ENCODE assay signal across 8 mouse cellular contexts in the genomic region with DNA sequence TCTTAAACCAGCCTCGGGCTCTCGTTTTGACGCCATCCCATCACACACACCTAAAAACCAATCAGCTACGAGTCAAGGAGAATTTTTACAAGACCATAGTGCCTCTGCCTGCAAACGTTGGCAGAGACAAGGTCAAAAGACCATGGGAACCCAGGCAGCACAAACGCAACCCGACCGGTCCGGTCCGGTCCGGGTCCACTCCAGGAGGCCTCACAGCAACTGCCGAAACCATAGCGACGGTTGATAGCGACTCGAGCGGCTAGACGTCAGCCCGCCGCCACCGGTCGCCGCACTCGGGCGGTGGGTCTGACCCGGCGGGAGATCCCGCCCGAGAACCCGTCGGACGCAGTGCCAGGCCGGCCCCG. TPM values are rescaled to one million over a fixed set of nuclear protein-coding genes. Genes with fewer than 3 reads are reported as not detected.
A peak's percentile ranks its signal among the peaks of the same experiment; 100 is the strongest.
DNase-seq lines count a peak whose midpoint lies in the region; ATAC-seq and TF ChIP-seq lines count a peak whose summit lies in the region.

BC049715 (plus strand) TSS at position 111 of the 365 bp plus-strand sequence.

- H3K9me3 ChIP-seq in heart, embryonic 13.5 days = no peaks in the 10 kb centered on the region
- H3K9me3 ChIP-seq in hindbrain, embryonic 16.5 days (ENCODE audit: control insufficient read depth, low read length) = no peaks in the 10 kb centered on the region

- TF ChIP-seq CTCF in bone marrow, adult 2 months (IDR thresholded peaks at IDR 0.05; ENCODE audit: control insufficient read depth, insufficient read depth, low read length) = no peak

- H3K27me3 ChIP-seq in heart, embryonic 13.5 days (replicated peaks) = peaks cover 5% of the 10 kb centered on the region; the same call in 1 of the 2 replicates
- H3K27me3 ChIP-seq in hindbrain, embryonic 16.5 days (replicated peaks; ENCODE audit: control insufficient read depth, insufficient read depth, low read length) = no peaks in the 10 kb centered on the region; the same call in 1 of the 2 replicates

- peak; percentile 45; the same call in 1 of the 2 replicates for ATAC-seq in heart, embryonic 13.5 days (ENCODE audit: extremely low read depth, insufficient number of reproducible peaks, low FRiP score, low TSS enrichment)
- ATAC-seq in hindbrain, embryonic 16.5 days = no peak
- peak; percentile 10; the same call in 1 of the 2 replicates for ATAC-seq in megakaryocyte-erythroid progenitor cell, adult 5-6 weeks (replicated peaks; ENCODE audit: low FRiP score, low TSS enrichment, poor library complexity, severe bottlenecking)

- H3K4me2 ChIP-seq in heart, embryonic 13.5 days = peak within 1 kb of the TSS; percentile 91
- peak within 1 kb of the TSS; percentile 73 for H3K4me2 ChIP-seq in hindbrain, embryonic 16.5 days (ENCODE audit: low read length)

- under 1% methylated on average over 34 of the region's 34 CpGs for WGBS in heart, embryonic 13.5 days
- under 1% methylated on average over 34 of the region's 34 CpGs for WGBS in bone marrow, adult 2 months
- under 1% methylated on average over 34 of the region's 34 CpGs for WGBS in hindbrain, embryonic 16.5 days

- H3K36me3 ChIP-seq in heart, embryonic 13.5 days = peaks cover 29% of the 10 kb centered on the region
- peaks cover 13% of the 10 kb centered on the region for H3K36me3 ChIP-seq in hindbrain, embryonic 16.5 days (ENCODE audit: control insufficient read depth, insufficient read depth, low read length)

- DNase-seq in heart, adult 8-10 months (ENCODE audit: low spot score) = no peak
- DNase-seq in layer of hippocampus, postnatal 25 days (ENCODE audit: extremely low spot score in 1 of 2, low spot score in 1 of 2) = no peak
- no peak for DNase-seq in urinary bladder, postnatal 36 days (ENCODE audit: low spot score in 2 of 2)
- no peak for DNase-seq in thymus, postnatal 25 days

- H3K9ac ChIP-seq in heart, embryonic 13.5 days = peak within 1 kb of the TSS; percentile 99
- H3K9ac ChIP-seq in hindbrain, embryonic 16.5 days (ENCODE audit: low read depth, low read length) = peak within 1 kb of the TSS; percentile 78

- H3K4me1 ChIP-seq in heart, embryonic 13.5 days = peaks cover 18% of the 10 kb centered on the region
- no peaks in the 10 kb centered on the region; the same call in 1 of the 2 replicates for H3K4me1 ChIP-seq in bone marrow, adult 2 months (ENCODE audit: control insufficient read depth, insufficient read depth, low read length)
- H3K4me1 ChIP-seq in hindbrain, embryonic 16.5 days (ENCODE audit: control insufficient read depth, insufficient read depth, low read depth, low read length) = peaks cover 11% of the 10 kb centered on the region

- peak within 1 kb of the TSS; percentile 100 for H3K4me3 ChIP-seq in heart, embryonic 13.5 days
- H3K4me3 ChIP-seq in bone marrow, adult 2 months (replicated peaks; ENCODE audit: control insufficient read depth, low read depth, low read length) = peak within 1 kb of the TSS; percentile 98
- peak within 1 kb of the TSS; percentile 73 for H3K4me3 ChIP-seq in hindbrain, embryonic 16.5 days (ENCODE audit: low read length)

- TF ChIP-seq POLR2A in bone marrow, adult 2 months (IDR thresholded peaks at IDR 0.05; ENCODE audit: borderline replicate concordance, control insufficient read depth, low read depth, low read length) = no peak

- H3K27ac ChIP-seq in heart, embryonic 13.5 days (replicated peaks) = peak within 1 kb of the TSS; percentile 88
- peak within 1 kb of the TSS; percentile 89 for H3K27ac ChIP-seq in bone marrow, adult 2 months (ENCODE audit: control insufficient read depth, insufficient read depth, low read depth, low read length, poor library complexity)
- H3K27ac ChIP-seq in hindbrain, embryonic 16.5 days (ENCODE audit: low read depth, low read length) = peak within 1 kb of the TSS; percentile 73

RNA-seq across cellular contexts. Expression of gene BC049715, which starts in this region (rescaled TPM):
- 1.2 and 1.9 TPM in 2 replicates for polyA plus RNA-seq in heart, embryonic 13.5 days (2015; fragmentation: Nextera tagmentation; extraction: Ambion mirVana)
- 1 to 10 TPM in 1 of 4 experiments, under 1 TPM in 3; 0.89 to 1.6 (median 0.94) TPM for total RNA-seq in heart, adult 8-10 months (2022)
- not detected in 2 replicates for polyA plus RNA-seq in bone marrow, adult 2 months (2011; ENCODE audit: insufficient read depth, insufficient read length, low replicate concordance, missing spikeins)
- 1.0 and 1.3 TPM in 2 replicates for polyA plus RNA-seq in hindbrain, embryonic 16.5 days (2015; fragmentation: Nextera tagmentation; extraction: Ambion mirVana)
- total RNA-seq in megakaryocyte-erythroid progenitor cell, adult 5-6 weeks (2014; fragmentation: Nextera tagmentation) = 0.96 and 1.2 TPM in 2 replicates
- total RNA-seq in megakaryocyte-erythroid progenitor cell, adult 5-6 weeks (2017) = 1.0 and 2.5 TPM in 2 replicates
- total RNA-seq in layer of hippocampus, postnatal 25 days (2021) = 1 to 10 TPM; 2.0 to 3.0 TPM
